Mouse (Mus musculus) T-cell, adult 2 months (primary cell): Measurements from ENCODE around the gene AC131692.1.
A peak's percentile ranks its signal among the peaks of the same experiment; 100 is the strongest.

Experiments
- DNase-seq: peaks from one replicate; pipeline ENCODE4 v3.0.0; 2022; ENCODE audit warnings: low spot score

AC131692.1 gene

DNA sequence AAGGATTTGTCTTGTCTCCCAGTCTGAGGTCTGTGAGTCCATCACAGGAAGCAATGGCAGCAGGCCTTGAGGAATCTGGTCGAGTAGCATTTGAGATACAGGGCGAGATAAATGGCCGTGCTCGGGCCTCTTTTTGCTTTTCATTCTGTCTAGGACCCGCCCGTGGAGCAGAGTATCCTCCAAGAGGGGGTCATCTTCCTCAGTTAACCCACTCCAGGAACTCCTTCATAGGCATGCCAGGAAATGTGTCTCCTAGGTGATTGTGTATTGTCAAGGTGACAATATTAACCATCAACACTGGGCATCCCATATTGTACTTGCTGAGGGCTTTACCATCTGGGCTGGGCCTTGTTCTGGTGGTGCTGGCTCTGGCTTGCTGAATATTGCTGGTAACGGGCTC lies at the start of gene AC131692.1:
TSS of gene AC131692.1 (plus strand) at position 301 of the 400 bp plus-strand sequence.
- DNase-seq = no peak

DNA sequence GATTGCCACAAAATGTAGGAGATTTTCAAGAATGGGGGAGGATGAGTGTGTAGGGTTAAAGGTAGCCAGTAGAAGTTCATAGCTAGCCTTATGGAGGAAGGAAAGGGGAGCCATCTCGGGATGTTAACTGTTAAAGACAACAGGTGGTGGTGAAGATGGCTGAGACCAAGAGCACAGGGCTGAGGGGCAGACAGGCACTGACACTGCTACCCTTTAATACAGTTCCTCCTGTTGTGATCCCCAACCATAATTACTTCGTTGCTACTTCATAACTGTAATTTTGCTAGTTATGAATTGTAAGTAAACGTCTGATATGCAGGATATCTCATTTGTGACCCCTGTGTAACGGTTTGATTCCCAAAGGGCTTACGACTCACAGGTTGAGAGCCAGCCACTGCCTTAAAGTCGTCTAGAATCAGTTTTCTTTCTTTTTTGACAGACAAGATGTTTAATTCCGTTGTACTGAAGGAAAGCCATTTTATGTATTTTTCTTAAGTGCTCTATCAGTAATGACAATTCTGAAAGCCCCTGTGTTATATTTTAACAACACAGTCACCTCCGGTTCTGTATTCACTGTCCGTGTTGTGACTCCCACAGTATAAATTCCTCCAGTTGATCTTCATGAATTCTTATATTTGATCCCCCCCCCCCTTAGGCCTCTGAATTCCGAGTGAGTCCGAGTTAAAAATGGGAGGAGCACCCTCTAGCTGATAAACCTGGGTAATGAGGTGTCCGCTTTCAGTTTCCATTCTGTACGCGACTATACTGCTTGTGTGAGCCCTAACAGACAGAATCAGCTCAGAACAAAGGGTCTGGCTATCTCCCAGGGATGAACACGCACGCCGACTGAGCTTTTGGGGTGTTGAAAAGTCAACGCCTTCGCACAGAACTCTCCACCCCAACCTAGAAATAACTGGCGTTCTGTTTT lies 48.6 kb upstream of the AC131692.1 start:
- peak; percentile 45 for DNase-seq

DNA sequence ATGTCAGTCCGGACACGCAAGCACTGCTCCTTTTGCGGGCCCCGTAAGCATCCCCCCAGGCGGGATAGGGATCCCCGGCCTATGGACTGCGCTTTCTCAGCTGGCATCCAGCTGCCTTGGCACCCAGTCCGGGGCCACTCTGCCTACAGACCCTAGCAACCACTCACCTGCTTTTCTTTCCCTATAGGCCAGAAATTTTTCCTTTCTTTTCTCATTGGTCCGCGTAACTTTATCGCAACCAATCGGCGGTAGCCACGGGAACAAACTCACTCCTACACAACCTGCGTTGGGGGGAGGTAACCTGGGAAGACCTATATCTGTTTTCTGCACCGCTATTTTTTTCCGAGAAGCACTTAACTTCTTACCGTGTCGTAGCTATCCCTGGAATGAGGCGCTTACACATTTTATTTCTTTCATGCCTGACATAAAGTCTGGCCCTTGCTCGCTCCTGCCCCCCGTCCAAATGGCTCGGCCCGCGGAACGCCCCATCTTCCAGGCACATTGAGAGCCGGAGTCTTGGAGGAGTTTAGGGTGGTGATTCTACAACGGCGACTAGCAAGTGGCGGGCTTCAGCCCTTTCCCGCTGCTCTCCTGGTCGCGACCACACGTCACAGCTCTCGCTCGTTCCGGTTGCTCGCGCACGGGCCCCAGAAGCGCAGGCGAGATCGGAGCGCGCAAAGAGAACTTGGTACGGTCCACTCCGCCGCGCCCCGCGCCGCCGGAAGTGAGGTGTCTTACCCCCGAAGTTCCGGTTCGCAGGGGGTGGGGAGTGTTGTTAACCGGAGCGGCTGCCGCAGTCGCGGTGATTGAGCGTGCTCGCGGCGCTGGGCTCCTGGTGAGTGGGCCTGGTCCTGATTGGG lies 47.7 kb upstream of the AC131692.1 start, which contains the start of gene Syvn1:
TSS of gene Syvn1 (plus strand) at position 283 of the 860 bp plus-strand sequence.
- peak; percentile 92 for DNase-seq

DNA sequence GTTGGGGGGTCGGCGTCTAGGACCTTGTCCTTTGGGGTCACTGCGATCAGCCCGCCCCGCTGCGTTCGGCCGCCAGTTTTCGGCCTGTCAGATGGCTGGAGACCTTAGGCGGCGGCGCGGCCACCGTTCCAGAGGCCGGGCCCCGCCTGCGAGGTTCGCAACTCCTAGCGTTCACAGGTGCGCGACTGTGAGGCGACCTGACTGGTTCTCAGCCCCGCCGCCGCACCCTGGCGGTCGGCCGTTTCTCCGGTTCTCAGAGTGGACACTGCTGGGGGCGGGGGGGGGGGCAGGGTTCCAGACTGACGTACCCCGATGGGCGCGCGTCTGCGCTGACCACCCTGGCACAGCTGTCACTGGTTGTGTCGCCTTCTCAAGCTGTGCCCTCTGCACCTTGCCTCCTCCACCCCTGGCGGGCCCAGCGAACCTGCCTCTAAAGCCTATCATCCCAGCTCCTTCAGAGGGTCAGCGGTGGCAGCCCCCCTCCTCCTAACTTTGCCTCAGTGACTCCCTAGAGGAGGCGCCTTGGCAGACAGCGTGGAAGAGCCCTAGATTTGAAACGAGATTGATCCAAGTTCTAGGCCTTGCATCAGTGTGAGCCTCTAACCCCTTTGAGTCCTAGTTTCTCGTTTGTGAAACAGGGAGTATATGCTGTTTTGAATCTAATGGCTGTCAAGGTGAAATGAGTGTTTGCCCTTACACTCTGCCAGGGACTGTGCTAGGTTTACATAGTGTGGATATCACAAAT lies 46.9 kb upstream of the AC131692.1 start:
- no peak for DNase-seq

DNA sequence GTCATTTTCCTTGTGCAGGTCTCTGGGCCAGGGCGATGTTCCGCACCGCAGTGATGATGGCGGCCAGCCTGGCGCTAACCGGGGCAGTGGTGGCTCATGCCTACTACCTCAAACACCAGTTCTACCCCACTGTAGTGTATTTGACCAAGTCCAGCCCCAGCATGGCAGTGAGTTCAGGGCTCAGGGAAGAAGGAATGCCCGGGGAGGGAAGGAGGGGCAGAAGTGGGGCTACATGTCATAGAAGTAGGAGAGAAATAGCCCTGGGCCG lies 46.4 kb upstream of the AC131692.1 start:
- DNase-seq = no peak

DNA sequence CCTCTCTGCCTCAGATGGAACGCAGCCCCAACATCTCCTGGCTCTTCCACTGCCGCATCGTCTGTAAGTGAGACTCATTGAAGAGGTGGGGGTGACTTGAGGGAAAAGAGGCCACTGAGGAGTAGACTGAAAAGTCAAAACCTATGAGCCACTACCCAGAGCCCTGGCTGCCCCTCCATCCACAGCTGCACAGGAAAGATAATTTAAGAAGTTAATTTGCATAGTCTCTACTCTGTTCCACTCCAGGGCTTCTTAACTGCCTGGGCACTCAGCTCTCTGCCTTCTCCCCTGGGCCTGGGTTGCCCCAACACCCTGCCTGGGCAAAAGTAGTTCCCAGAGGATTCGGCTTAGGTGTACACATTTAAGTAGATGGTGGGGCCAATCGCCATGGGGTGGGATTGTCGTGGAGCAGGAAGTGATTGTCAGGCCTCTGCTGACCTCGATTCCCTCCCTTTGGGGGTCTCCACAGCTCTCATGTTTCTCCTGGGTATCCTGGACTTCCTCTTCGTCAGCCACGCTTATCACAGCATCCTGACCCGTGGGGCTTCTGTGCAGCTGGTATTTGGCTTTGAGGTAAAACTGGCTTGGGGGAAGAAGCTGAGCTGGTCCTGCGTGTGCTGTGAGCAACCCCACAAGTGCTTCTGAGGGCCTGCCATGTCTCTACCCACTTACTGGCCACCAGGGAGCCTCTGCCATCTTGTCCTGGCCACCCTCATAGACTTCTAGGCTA lies 45.4 kb upstream of the AC131692.1 start:
- no peak for DNase-seq

DNA sequence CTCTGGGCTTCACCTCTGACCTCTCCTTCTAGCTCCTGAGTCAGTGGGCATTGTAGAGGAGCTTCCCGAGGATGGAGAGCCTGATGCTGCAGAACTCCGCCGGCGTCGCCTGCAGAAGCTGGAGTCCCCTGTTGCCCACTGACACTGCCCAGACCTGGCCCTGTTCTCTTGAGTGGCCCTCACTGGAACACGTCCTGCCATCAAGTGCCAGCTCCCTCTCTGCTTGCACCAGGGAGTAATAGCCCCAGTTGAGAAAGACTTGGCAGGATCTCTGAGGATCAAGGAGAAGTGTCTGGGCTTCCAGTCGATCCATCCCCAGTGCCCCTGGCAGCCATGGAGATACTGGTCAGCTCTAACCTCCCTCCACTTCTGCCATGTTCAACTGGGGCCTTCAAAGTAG lies 41.7 kb upstream of the AC131692.1 start:
- DNase-seq = no peak

DNA sequence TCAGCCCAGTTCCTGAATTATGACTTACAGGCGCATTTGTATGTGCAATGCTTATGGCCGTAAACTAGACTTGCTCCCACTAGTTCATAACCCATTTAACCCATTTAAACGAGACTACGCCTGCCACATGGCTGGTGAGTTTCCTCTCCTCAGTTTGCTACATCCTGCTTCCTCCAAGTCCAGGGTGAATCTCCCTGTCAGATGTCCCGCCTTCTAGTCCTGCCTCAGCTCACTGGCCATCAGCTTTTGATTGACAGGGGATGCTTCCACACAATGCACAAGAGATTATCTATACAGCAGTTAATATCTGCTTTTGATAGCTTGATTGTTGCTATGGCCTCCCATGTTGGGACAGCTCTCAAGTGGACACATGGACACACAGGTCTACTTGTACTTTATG lies 39.9 kb upstream of the AC131692.1 start:
- no peak for DNase-seq

DNA sequence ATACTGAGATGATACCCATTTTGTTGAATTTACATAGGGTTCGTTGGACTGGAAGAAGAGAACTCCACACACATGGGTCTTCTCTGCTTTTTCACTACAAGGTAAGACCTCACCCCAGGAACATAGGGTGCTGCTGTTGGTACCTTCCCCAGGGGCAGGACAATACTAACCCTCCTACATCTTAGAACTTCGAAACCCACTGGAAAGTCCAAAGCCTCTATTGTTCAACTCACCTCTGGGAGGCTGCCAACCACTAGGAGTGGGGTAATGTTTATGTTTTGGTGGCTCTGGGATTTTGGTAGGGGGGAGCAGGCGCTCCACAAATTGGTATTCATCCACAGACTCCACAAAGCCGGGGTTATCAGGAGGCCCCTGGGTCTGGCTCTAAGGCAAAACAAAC lies 37.5 kb upstream of the AC131692.1 start:
- no peak for DNase-seq

DNA sequence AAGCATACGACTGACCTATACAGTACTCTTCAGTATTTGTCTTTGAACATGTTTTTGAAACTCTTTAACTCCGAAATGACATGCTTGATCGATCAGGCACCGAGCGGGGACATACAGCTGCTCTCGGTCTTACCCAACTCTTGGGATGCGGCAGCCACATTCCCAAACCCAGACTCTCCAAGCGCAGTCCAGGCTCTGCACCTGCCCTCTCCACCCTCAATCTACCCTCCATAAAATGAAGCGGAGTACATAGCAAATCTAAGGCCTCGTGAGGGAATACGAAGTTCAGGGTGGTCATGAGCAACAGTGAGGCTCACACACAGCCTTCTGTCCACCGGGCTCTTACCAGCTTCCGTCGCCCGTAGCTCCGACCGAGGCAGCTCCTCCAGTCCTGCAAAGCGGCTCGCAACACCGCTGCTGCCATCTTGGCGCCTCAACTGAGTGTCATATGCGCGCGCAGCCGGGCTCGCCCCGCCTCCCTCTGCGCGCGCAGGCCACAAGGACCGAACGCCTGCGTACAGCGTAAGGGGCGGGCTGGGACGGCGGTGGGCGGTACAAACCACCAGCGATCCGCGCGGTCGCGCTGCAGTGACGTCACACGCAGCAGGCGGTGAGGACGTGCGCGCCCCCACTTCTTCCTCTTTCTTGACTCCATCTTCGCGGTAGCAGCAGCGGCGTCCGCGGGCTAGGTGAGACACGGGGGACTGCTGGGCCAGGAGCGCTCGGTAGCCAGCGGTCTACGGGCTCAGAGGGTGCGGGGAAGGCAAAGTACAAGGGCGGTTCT lies 36.7 kb upstream of the AC131692.1 start, which contains the start of the genes Mrpl49 and Fau:
TSS of gene Mrpl49 (minus strand) at position 473 of the 784 bp plus-strand sequence.
TSS of gene Fau (plus strand) at position 532 of the 784 bp plus-strand sequence.
- peak; percentile 99 for DNase-seq

DNA sequence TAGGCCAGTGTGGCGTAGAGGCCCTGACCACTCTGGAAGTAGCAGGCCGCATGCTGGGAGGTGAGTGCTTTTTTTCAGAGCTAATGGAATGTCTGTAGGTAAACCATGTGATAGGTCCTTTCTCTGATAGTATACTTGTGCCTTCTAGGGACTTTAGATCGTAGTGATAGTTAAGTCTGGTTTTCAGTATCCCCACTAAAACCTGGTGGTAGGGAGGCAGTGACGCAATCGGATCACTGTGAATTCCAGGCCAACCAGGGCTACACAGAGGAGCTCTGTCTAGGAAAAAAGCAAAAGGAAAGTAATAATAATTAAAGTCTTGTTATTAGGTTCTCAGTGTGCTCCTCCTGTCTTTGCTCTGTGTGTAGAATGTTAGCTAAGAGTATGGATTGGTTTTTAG lies 35.7 kb upstream of the AC131692.1 start:
- no peak for DNase-seq

DNA sequence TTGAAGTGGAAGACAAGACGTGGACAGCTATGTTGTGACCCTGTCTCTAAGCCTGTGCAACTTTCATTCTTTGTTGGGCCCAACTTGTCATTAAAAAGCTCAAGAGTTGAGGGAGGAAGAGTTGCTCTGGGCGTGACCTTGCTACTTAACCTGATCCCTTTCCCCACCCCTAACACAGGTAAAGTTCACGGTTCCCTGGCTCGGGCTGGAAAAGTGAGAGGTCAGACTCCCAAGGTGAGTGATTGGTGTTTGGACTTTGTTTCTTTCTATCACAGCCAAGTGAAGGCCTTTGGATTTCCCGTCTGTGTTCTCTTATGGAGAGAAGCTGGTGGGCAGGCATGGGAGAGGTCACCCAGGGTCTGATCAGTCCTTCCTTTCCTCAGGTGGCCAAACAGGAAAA lies 35.3 kb upstream of the AC131692.1 start:
- DNase-seq = no peak

DNA sequence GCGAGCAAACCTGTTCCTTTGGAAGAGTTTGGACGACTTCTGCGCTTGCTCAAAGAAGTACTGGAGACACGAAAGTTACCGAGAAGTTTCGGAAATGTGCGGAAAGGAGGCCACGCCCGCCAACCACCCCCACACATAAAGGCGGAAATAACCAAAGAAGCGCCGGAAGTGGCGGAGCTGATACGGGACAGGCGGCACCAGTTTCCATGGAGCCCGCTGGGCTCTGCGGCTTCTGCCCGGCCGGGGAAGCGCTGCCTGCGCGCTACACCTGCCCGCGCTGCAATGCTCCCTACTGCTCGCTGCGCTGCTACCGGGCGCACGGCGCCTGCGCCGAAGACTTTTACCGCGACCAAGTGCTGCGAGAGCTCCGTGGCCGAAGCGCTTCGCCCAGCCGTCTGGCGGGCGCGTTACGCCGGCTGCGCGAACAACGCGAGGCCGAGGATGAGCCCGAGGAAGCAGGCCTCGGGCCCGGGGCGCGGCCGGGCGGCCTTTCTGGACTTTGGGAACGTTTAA lies 33.1 kb upstream of the AC131692.1 start, which contains the start of gene Znhit2:
TSS of gene Znhit2 (plus strand) at position 172 of the 513 bp plus-strand sequence.
- DNase-seq = peak; percentile 96

DNA sequence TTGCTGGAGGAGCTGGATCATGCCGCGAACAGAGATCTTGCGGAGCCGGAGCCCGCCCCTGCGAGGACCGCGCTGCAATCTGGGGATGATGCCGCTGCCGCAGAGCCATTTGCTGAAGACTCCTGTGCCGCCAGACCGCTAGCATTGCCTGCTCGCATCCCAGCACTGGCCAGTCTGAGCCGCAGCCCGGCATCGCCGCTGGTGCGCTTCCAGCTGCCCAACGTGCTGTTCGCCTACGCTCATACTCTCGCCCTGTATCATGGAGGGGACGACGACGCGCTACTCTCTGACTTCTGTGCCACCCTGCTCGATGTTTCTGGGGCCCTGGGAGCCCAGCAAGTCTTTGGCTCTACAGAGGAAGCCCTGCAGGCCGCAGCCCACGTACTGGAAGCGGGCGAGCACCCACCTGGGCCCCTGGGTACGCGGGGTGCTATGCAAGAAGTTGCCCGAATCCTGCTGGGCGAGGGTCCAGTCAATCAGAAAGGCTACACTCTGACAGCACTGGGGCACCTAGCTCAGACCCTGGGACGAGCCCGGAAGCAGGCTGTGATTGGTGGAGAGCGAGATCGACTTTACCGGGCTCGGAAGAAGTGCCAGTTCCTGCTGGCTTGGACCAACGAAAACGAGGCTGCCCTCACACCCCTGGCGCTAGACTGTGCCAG lies 32.4 kb upstream of the AC131692.1 start:
- DNase-seq = peak; percentile 49

DNA sequence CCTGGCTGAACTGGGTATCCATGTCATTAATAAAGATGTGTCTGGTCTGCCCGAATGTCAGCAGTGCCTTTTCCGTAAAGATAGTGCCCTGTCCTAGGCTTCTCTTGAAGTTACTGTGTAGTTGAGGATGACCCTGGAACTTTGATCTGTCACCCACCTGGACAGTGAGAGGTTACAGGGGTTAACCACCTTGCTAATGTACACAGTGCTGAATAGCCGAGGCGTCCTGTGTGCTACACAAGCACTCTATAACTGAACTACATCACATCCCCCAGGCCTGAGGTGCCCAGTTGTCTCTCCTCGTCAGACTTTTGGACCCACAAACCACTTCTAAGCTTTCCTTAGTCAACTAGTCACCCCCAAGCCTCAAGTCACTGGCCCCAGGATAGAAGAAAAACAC lies 31.8 kb upstream of the AC131692.1 start:
- DNase-seq = no peak

DNA sequence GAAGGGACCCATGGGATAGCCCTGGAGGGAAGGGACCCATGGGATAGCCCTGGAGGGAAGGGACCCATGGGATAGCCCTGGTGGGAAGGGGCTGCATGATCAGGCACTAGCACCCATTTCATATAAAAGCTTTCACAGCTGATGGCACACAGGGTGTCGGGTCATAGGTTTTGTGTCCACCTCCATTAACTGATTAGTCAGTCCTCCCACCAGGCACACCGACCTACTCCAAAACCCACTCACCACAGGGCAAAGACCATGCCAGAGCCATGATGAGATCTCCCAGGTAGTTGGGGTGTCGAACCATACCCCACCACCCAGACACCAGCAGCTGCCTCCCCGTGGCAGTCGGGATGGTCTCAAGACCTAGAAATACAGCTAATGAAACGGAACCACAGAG lies 31.1 kb upstream of the AC131692.1 start:
- DNase-seq = no peak

DNA sequence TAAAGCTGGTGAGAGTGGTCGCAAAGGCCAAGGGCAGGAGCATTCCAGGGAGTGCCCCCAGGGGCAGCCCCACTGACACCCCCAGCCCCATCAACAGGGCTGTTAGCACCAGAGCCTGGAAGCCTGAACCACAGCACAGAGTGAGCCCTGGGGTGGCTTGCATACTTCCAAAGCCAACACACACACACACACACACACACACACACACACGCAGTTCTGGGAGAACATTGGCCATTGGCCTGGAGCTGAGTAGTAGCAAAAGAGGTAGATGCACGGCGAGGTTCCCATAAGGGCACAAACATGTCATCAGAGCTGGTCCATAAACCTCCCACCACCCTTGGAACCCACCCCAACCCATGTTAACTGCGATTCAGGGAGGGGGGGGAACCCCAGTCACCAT lies 27.6 kb upstream of the AC131692.1 start:
- no peak for DNase-seq

DNA sequence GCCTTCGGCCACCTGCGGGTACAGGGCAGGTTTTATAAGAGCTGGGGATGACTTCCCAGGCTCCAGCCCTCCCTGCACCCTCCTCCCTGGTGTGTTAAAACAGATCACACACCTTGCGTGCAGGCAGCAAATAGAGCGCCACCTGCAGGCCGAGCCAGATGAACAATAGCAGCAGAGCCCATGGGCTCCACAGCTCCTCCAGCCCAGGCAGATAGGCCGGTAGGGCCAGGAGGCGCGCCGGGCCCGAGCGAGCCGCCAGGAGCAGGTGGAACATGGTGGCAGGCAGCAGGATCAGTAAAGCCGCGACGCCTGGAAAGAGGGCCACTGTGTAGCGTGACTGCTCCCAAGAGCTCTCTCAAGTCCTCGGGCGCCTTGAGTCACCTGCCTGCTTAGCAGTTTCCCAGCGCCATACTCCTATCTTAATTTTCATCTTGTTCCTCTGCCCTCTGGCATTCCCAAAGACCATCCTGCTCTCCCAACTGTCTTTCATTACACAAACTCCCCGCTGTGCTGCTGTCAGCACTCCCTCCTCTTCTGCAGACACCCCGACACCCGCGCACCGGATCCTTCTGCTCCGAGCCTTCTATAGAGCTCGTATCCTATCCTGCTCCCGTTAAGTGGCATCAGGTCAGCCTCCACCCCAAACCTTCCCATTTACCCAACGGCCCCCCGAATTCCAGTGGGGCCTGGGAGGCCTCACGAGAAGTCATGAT lies 27.1 kb upstream of the AC131692.1 start:
- DNase-seq = peak; percentile 84
